Comparison of ENCODE assay signal across 13 mouse cellular contexts in the genomic region with DNA sequence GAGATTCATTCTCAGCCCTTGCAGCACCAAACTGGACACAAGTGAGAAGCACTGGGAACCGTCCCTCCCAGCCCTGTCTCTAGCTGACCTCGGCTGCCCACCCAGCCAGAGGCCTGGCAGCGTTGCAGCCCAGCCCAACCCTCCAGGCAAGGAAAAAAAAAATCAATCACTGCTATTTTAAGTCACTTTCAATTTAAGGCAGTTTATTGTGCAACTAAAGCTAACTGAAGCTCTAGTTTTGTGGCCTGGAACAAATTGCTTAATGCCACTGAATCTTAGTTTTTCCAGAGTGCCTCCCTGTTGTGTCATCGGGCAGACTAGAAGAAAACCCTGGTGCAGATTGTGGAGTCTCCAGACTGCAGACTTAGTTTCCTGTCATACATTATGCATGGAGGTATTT. TPM values are rescaled to one million over a fixed set of nuclear protein-coding genes. Genes with fewer than 3 reads are reported as not detected.
DNase-seq lines count a peak whose midpoint lies in the region; ATAC-seq and TF ChIP-seq lines count a peak whose summit lies in the region.
"Had no signal": no experiment of that assay in that cellular context is flagged by ENCODE, and none has a peak within 500 bp of the region (broad histone marks: within the 10 kb centered on the region; RNA-seq: fewer than 3 reads in every experiment).

No protein-coding gene starts in this region.

- TF ChIP-seq POLR2A in limb, embryonic 14.5 days (IDR thresholded peaks at IDR 0.05; ENCODE audit: borderline replicate concordance, extremely low read depth, insufficient read depth, insufficient read length), result no peak

- no peak overlapping the region for H3K4me3 ChIP-seq in limb, embryonic 14.5 days (replicated peaks; ENCODE audit: low read length)
- no peak overlapping the region for H3K4me3 ChIP-seq in limb, embryonic 10.5 days
- H3K4me3 ChIP-seq in macrophage (ENCODE audit: inconsistent target), result no peak overlapping the region
- H3K4me3 ChIP-seq: forebrain, embryonic 10.5 days had no signal

- H3K9ac ChIP-seq in limb, embryonic 14.5 days (ENCODE audit: low read depth, low read length, severe bottlenecking), result no peak overlapping the region

- 47% methylated on average over 4 of the region's 4 CpGs for WGBS in limb, embryonic 14.5 days
- WGBS in limb, embryonic 10.5 days, result 73% methylated on average over 4 of the region's 4 CpGs
- WGBS in macrophage (ENCODE audit: missing documents), result 4% methylated on average over 4 of the region's 4 CpGs

- 0 out of 2 replicates have a peak, but pooled peaks cover 4% of the 10 kb centered on the region for H3K9me3 ChIP-seq in limb, embryonic 14.5 days (ENCODE audit: control insufficient read depth, low read length)
- no peaks in the 10 kb centered on the region for H3K9me3 ChIP-seq in limb, embryonic 10.5 days (replicated peaks)

- H3K27ac ChIP-seq in limb, embryonic 14.5 days (replicated peaks; ENCODE audit: low read depth, low read length), result no peak overlapping the region
- H3K27ac ChIP-seq in limb, embryonic 10.5 days, result no peak overlapping the region
- H3K27ac ChIP-seq in macrophage, result peak overlapping the region; percentile 12
- H3K27ac ChIP-seq: forebrain, embryonic 10.5 days had no signal

- ATAC-seq in limb, embryonic 14.5 days (ENCODE audit: low FRiP score, low read depth), result no peak
- no peak for ATAC-seq in megakaryocyte-erythroid progenitor cell, adult 5-6 weeks (replicated peaks; ENCODE audit: low FRiP score, low TSS enrichment, poor library complexity, severe bottlenecking)

- peak; percentile 18 for DNase-seq in limb, embryonic 14.5 days (ENCODE audit: low spot score)
- DNase-seq in limb, embryonic 10.5 days (ENCODE audit: low spot score), result no peak
- DNase-seq in adrenal gland, postnatal 10 days, result peak; percentile 33
- DNase-seq in kidney, postnatal 14 days, result peak; percentile 10
- no peak for DNase-seq in cerebellum, postnatal 14 days
- DNase-seq: gastrocnemius, postnatal 36 days; right cerebral cortex, adult 18-20 months; thymus, postnatal 14 days had no signal

- no peaks in the 10 kb centered on the region for H3K27me3 ChIP-seq in limb, embryonic 14.5 days (ENCODE audit: control insufficient read depth, insufficient read depth, low read length)
- H3K27me3 ChIP-seq in limb, embryonic 10.5 days (ENCODE audit: low read depth, poor library complexity, severe bottlenecking), result no peaks in the 10 kb centered on the region

- H3K79me2 ChIP-seq in macrophage (ENCODE audit: inconsistent target), result no peaks in the 10 kb centered on the region

- H3K36me3 ChIP-seq in limb, embryonic 14.5 days (ENCODE audit: control insufficient read depth, insufficient read depth, low read length), result no peaks in the 10 kb centered on the region
- no peaks in the 10 kb centered on the region for H3K36me3 ChIP-seq in limb, embryonic 10.5 days
- H3K36me3 ChIP-seq in macrophage (ENCODE audit: inconsistent target), result no peaks in the 10 kb centered on the region
- H3K36me3 ChIP-seq: forebrain, embryonic 10.5 days had no signal

- no peak overlapping the region for H3K4me2 ChIP-seq in limb, embryonic 14.5 days (replicated peaks; ENCODE audit: low read depth, low read length, severe bottlenecking)

- no peaks in the 10 kb centered on the region for H3K4me1 ChIP-seq in limb, embryonic 14.5 days (ENCODE audit: control insufficient read depth, insufficient read depth, low read length)
- H3K4me1 ChIP-seq in limb, embryonic 10.5 days, result no peaks in the 10 kb centered on the region

RNA-seq across cellular contexts. Expression of a gene that starts 17.0 kb away (rescaled TPM):
- 0.20 and 0.23 TPM in 2 replicates for polyA plus RNA-seq in limb, embryonic 14.5 days (2012; rRNA removed)
- polyA plus RNA-seq in limb, embryonic 14.5 days (2014; fragmentation: Nextera tagmentation; extraction: Ambion mirVana), result 0.21 and 0.30 TPM in 2 replicates
- polyA plus RNA-seq in limb, embryonic 10.5 days (2016; fragmentation: Nextera tagmentation; extraction: Ambion mirVana), result 0.16 and 0.40 TPM in 2 replicates
- total RNA-seq in adrenal gland, postnatal 10 days (2021), result not detected
- total RNA-seq in macrophage (2018; cell fraction: chromatin; rRNA removed), result not detected
- total RNA-seq in macrophage (2018; cell fraction: cytosol; rRNA removed), result under 1 TPM in 2 of 26 experiments, not detected in 24; 0.09 to 0.14 TPM
- under 1 TPM in 1 of 26 experiments, not detected in 25; 0.40 TPM for total RNA-seq in macrophage (2018; cell fraction: nucleus; rRNA removed)
- not detected in 3 replicates for polyA plus RNA-seq in macrophage (2018)
- not detected in 2 replicates for total RNA-seq in megakaryocyte-erythroid progenitor cell, adult 5-6 weeks (2014; fragmentation: Nextera tagmentation)
- 0.30 TPM in 1 of 2 replicates, not detected in the other for total RNA-seq in megakaryocyte-erythroid progenitor cell, adult 5-6 weeks (2017)
- total RNA-seq: gastrocnemius, postnatal 36 days; left cerebral cortex, adult 8-10 months had no signal
- polyA plus RNA-seq: forebrain, embryonic 10.5 days; heart, postnatal 0 days had no signal

RNA-seq across cellular contexts. Expression of a gene that starts 43.8 kb away (rescaled TPM):
- polyA plus RNA-seq in limb, embryonic 14.5 days (2012; rRNA removed), result 9.5 and 11.5 TPM in 2 replicates
- 14.3 and 15.4 TPM in 2 replicates for polyA plus RNA-seq in limb, embryonic 14.5 days (2014; fragmentation: Nextera tagmentation; extraction: Ambion mirVana)
- 6.8 and 7.1 TPM in 2 replicates for polyA plus RNA-seq in limb, embryonic 10.5 days (2016; fragmentation: Nextera tagmentation; extraction: Ambion mirVana)
- 10 to 100 TPM in 1 of 2 experiments, 1 to 10 TPM in 1; 9.5 to 12.2 TPM for total RNA-seq in adrenal gland, postnatal 10 days (2021)
- total RNA-seq in macrophage (2018; cell fraction: chromatin; rRNA removed), result 10 to 100 TPM in 13 of 26 experiments, 1 to 10 TPM in 13; 2.6 to 27.5 (median 9.4) TPM
- total RNA-seq in macrophage (2018; cell fraction: cytosol; rRNA removed), result 10 to 100 TPM in 13 of 26 experiments, 1 to 10 TPM in 13; 2.9 to 13.4 (median 8.2) TPM
- total RNA-seq in macrophage (2018; cell fraction: nucleus; rRNA removed), result 10 to 100 TPM in 12 of 26 experiments, 1 to 10 TPM in 14; 2.1 to 24.5 (median 7.6) TPM
- 9.8 to 17.5 TPM (median 16.8 TPM) in 3 replicates for polyA plus RNA-seq in macrophage (2018)
- total RNA-seq in megakaryocyte-erythroid progenitor cell, adult 5-6 weeks (2014; fragmentation: Nextera tagmentation), result 4.5 and 5.1 TPM in 2 replicates
- 1.9 and 2.4 TPM in 2 replicates for total RNA-seq in megakaryocyte-erythroid progenitor cell, adult 5-6 weeks (2017)

Comparison
In these comparisons a context has a peak if more than half of its experiments do, and no peak if none do; other contexts are left out.
1. DNase-seq: peak in limb, embryonic 14.5 days (single experiment), adrenal gland, postnatal 10 days (single experiment) and kidney, postnatal 14 days (single experiment); none in limb, embryonic 10.5 days (single experiment) and cerebellum, postnatal 14 days (0 of 2).